Mouse (Mus musculus) spleen, postnatal 36 days (tissue): ENCODE data around the gene Galnt6.
"Not testable (repeated sequence)": the region's sequence is repeated elsewhere in the genome, so short reads cannot be mapped to it uniquely, and the experiment has no call there.

Experiments
- DNase-seq, 2 experiments: peaks; one replicate each; pipeline ENCODE4 v3.0.0; 2022; ENCODE audit warnings: low spot score in 2 of 2, mixed read lengths in 1 of 2

The Galnt6 gene

GRCm38 (mm10) chr15:100729281-100729985 is at the start of gene Galnt6:
Galnt6 (minus strand) TSS chr15:100729376.
- peak; percentile 77 to 79 for DNase-seq

- DNase-seq = no peak
Observed at GRCm38 (mm10) chr15:100777020-100778016, 48.1 kb upstream of the Galnt6 start.

GRCm38 (mm10) chr15:100776424-100776823 is 47.2 kb upstream of the Galnt6 start:
- no peak for DNase-seq

- no peak for DNase-seq
Observed at GRCm38 (mm10) chr15:100775189-100776166, 46.3 kb upstream of the Galnt6 start.

- not testable (repeated sequence) for DNase-seq
Observed at GRCm38 (mm10) chr15:100773859-100774258, 44.7 kb upstream of the Galnt6 start.

GRCm38 (mm10) chr15:100772685-100773084 is 43.5 kb upstream of the Galnt6 start:
- no peak for DNase-seq

GRCm38 (mm10) chr15:100770338-100770737 is 41.2 kb upstream of the Galnt6 start:
- no peak for DNase-seq

- DNase-seq = not testable (repeated sequence)
Observed at GRCm38 (mm10) chr15:100769023-100769422, 39.8 kb upstream of the Galnt6 start.

GRCm38 (mm10) chr15:100767851-100768250 is 38.7 kb upstream of the Galnt6 start:
- DNase-seq = no peak

- no peak for DNase-seq
Observed at GRCm38 (mm10) chr15:100766826-100767225, 37.6 kb upstream of the Galnt6 start.

- DNase-seq = no peak
Observed at GRCm38 (mm10) chr15:100764163-100764951, 35.2 kb upstream of the Galnt6 start.

GRCm38 (mm10) chr15:100762649-100763048 is 33.5 kb upstream of the Galnt6 start:
- DNase-seq = no peak

GRCm38 (mm10) chr15:100761419-100762185 is 32.4 kb upstream of the Galnt6 start, which contains the start of gene Slc4a8:
Slc4a8 (plus strand) TSS chr15:100761747.
- peak; percentile 88 to 89 for DNase-seq

- DNase-seq = peak; percentile 27 to 37
Observed at GRCm38 (mm10) chr15:100761036-100761418, 31.9 kb upstream of the Galnt6 start.

- DNase-seq = no peak
Observed at GRCm38 (mm10) chr15:100759286-100759685, 30.1 kb upstream of the Galnt6 start.

GRCm38 (mm10) chr15:100757527-100757978 is 28.4 kb upstream of the Galnt6 start:
- DNase-seq = peak; percentile 47 to 59

- DNase-seq = no peak
Observed at GRCm38 (mm10) chr15:100755881-100756624, 26.9 kb upstream of the Galnt6 start.

- no peak for DNase-seq
Observed at GRCm38 (mm10) chr15:100755498-100755859, 26.3 kb upstream of the Galnt6 start.
